Mouse (Mus musculus) spleen, adult 12 weeks (tissue): ENCODE measurements around the gene Aipl1.

Source experiments
- DNase-seq: peaks from one replicate; pipeline ENCODE4 v3.0.0; 2022; ENCODE audit warnings: low spot score

Gene Aipl1

DNA sequence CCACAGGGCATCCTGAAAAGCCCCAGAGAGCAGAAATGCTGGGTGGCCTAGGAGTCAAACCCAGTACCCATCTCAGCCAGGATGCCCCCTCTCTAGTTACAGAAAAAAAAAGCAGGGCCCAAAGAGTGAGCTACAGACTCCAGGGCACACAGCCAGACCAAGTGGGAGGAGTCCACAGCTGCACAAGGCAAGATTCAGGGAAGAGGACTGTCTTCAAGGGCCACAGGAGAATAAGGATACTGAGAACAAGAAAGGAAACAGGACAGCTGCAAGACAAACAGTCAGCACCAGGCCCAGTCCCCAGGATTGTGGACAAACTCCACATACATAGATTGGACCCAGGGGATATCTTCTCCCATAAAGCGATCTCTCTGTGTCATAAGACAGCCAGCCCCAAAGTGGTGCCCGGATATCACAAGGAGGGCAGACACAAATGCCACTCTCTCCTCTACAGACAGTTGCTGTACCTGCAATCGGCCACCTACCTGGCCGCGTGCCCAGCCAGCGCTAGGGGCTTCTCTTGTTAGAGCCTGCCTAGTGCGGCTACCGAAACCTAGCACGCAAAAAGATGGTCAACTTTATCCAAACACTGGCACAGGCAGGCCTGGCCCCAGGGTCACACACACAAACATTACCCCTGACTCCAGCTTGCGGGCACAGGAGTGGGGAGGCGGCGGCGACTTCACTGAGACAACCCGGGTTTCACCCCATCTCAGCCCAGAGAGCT, 13.0 kb upstream of the Aipl1 start:
- no peak for DNase-seq

DNA sequence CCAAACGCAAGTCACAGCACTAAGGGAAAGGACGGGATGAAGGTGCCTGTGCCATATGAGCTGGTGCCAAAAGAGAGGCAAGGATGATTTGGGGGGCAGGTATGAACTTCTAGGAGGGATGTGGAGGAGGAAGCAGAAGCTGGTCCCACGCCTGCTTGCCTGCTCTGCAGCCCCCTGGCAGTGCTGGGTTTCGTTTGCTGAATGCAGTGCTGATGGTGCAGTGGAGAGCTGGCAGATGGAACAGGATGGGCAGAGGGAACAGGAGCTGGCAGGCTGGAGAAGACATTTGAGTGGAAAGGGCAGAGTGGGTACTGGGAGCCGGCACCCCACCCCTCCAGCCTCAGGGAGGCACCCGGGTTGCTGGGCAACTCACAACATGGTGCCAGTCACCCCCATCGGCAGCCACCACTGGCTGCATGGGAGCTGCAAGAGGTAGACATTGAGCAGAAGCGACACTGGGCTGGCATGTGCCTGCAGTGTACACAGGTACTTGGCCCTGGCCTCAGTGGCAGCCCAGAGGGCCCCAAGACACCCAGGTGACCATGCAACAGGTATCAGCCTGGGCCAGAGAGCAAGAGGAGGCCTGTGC, 12.0 kb upstream of the Aipl1 start:
- no peak for DNase-seq

- no peak for DNase-seq
These were observed 11.4 kb upstream of the Aipl1 start for GRCm38 (mm10) chr11:72048730-72049129.

- DNase-seq = no peak
These were observed 6.9 kb upstream of the Aipl1 start for GRCm38 (mm10) chr11:72044231-72044630.

DNA sequence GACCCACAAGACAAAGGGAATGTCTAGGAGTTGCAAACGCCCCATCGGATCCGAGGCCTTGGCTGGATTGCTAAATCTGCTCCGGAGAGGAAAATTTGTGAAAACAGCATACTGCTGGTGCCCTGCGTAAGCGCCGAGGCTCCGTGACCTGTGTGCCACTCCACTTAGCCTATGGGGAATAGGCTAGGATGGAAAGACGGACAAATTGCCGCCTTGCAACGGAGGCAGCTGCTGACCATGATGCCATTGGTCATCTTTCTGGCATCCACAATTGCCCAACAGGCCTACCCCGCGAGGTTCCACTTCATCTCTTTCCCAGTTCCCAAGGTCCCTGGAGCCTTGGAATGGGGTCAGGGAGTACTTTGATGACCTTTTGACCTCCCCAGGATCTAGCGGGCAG, 5.3 kb upstream of the Aipl1 start:
- DNase-seq = no peak

- peak; percentile 38 for DNase-seq
These were observed 4.7 kb upstream of the Aipl1 start, which contains the start of gene Pimreg for GRCm38 (mm10) chr11:72041768-72042607. Pimreg (plus strand) TSS chr11:72042032.

DNA sequence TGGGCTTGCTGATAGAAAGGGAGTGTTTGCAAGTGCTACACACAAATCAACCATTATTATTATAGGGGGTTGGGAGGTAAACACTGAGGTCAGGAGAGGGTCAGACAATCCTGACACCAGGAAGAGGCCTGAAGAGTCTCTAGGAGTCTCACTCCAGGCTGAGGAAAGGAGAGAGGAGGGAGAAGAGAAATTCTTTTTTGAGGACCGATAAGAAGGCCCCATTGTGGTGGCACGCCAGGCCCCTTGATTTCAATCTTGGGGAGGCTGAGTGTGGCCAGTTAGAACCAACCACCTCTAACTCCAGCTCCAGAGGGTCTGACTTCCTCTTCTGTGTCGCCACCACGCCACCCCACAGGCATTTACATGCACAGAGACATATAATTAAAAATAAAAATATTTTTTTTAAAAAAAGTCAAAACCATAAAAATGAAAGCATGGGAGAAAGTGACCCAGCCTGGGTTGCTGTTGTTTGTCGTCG, 4.0 kb upstream of the Aipl1 start:
- DNase-seq = no peak

DNA sequence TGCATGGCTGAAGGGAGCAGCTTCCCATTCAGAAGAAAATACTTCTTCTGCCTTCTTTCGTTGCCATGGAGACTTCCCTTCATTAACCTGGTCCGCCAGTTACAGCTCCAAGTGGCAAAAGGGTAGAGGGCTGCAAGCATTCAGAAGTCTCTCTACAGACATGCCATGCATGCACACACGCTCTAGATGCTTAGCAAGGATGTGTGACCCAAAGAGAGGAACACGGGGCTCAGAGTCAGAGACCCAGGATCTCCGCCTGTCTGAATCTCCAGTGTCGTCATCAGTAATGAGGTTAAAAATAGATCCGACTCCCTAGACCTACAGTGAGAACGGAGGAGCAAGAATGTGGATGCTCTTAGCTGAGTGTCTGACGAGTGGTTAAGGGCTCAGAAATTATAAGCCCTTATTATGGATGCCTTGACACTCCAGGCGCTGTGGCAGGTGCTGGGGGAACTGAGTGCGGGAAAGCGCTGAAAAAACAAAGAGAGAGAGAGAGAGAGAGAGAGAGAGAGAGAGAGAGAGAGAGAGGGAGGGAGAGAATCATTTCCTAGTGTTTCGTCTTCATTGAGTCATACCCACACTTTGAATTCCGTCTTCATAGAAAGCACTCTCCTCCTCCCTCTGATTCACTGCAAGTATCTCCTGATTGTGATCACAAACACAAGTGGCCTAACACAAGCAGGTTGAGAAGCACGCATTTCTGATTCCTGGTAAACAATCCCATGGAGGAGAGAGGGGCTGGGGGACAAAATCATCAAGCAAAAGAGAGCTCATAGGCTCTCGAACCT, 2.5 kb upstream of the Aipl1 start:
- DNase-seq = no peak

DNA sequence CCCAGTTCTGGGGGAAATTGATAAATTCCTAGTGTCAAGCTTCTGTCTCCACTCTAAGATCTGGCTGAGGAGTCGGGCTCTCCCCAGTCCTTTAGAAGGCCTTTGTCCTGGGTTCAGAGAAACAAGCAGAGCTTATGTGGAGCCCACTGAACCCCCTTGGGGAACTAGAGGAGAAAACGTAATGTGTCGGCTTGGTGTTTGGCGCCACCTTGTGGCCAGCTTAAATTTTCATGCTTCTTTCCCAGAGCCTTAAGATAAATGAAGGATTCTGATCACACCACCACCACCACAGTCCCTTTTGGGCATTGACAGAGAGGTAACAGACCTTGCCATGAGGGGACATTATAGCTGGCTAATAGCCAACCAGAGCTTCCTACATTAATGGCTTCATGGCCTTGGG, 687 bp upstream of the Aipl1 start:
- DNase-seq = peak; percentile 31

- no peak for DNase-seq
These were observed 4.7 kb downstream of the Aipl1 start for GRCm38 (mm10) chr11:72032589-72032988.

DNA sequence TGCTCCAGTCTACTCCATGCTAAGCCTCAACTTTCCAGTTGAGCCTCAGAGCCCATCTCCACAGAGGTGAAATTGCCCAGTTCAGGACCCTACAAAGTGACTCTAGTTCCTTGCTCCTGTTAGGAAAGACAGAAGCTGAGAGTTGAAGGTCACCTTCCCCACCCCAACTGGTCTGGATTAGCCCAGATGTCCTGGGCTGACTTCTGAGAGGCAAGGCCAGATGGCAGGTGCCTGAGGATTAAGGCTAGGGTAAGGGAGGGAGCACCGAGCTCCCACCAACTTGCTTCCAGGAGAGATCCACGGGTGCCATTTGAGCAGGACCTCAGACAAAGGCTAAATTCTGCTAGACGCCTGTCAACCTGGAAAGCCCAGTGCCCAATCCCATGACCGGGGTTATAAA, 5.2 kb downstream of the Aipl1 start:
- DNase-seq = no peak

- no peak for DNase-seq
These were observed 6.0 kb downstream of the Aipl1 start for GRCm38 (mm10) chr11:72031353-72031752.

DNA sequence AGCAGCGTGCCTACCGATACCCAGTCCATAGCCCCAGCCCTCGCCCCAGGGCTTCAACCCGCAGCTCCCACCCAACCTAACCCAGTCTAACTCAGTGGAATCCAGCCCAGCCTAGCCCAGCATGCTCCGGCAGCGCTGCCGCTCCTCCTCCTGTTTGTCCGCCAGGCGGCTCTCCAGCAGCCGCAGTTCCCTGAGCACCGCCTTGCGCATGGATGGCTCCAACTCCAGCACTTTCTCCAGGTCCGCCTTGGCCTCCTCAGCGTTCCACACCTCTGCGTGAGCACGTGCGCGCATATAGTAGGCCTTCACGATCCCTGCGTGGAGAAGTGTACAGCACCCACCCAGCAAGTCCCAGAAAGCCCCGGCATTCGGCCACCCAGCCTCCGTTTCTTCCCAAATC, 8.2 kb downstream of the Aipl1 start:
- DNase-seq = no peak

GRCm38 (mm10) chr11:72027836-72028235, 9.5 kb downstream of the Aipl1 start:
- no peak for DNase-seq

- no peak for DNase-seq
These were observed 10.8 kb downstream of the Aipl1 start for GRCm38 (mm10) chr11:72026516-72026915.

DNA sequence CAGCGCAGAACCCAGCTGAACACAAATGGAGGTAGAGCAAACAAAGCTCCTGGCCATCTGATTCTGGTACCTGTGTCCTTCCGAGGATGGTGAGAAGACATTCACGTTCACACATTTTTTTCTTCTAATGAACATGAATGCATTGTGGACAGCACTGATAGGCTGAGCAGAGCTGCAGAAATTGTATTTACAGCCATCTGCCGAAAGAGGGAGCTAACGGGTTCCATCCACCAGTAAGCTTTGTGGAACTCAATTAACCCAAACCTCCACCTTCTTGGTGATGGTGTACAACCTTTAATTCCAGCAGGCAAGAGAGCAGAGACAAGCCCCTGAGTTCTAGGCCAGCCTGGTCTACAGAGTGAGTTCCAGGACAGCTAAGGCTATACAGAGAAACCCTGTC, 11.5 kb downstream of the Aipl1 start:
- no peak for DNase-seq

DNA sequence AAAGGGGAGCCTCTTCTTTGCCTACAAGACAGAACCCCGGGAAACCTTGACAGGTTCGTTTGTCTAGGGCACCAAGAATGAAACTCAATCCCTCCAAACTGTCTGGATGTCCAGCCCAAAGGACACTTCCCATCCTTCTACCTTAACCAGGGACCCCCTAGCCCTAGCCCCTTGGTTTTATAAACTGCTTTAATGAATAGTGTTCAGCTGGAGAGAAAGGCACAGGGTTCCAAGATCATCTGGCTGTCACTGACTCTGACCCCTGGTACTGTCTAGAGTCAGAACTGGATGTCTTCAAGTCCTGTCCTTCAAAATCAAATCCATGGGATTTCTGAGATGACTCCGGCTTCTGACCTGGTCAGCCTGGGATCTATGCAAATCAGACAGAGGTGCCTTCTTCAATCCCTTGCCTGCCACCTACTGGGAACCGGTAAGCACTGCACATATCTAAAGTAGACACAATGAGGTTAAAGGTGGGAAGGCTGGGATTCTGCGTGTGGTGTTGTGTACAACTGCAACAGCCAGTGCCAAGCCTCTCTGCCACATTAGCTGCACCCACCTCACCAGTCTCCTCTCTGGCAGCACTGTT, 13.0 kb downstream of the Aipl1 start:
- DNase-seq = no peak

GRCm38 (mm10) chr11:72023581-72023980, 13.7 kb downstream of the Aipl1 start:
- DNase-seq = no peak

DNA sequence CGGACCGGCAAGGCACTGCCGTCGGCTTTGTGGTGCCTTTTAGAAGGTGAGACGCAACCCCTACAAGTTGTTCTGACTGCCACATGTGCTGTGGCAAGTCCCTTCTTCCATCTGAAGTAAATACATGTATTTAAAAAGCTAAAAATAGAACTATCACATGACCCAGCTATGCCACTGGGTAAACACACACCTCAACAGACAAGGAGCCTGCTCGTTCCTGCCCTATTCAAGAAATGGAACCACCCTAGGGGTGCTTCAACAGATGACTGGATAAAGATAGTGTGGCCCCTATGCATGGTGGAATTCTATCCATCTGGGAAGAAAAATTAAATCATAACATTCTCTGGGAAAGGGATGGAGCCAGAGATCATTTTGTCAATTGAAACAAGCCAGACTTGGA, 14.5 kb downstream of the Aipl1 start:
- no peak for DNase-seq

- DNase-seq = no peak
These were observed 16.3 kb downstream of the Aipl1 start for GRCm38 (mm10) chr11:72021015-72021414.

DNA sequence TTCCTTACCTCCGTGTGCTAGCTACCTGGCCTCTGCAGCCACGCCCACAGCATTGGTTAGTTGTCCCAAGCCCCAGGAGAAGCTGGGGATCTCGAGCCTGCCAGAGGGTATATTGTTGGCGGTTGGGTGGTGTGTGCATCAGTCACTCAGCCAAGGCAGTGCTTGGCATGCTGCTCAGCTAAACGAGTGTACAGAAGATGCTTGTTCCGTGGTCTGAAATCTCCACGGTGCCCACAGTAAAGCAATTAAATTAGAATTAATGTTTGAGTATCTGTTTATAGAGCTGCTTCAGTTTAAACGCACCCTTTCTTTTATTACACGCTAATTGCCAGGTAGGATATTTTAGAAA, 20.1 kb downstream of the Aipl1 start:
- no peak for DNase-seq
